Mouse (Mus musculus) bone marrow, adult 2 months (tissue): ENCODE results near the gene Spred2. TPM values are rescaled to one million over a fixed set of nuclear protein-coding genes. Genes with fewer than 3 reads are reported as not detected.

ENCODE experiments used
- H3K27ac ChIP-seq: fragments of 200-500 bp; 2 replicates; pipeline ENCODE4 v1.5.1; 2012; ENCODE audit warnings: low read depth, mild to moderate bottlenecking, control low read depth, inconsistent platforms, low read length; ENCODE audit not compliant: control insufficient read depth, poor library complexity, insufficient read depth
- H3K4me1 ChIP-seq: fragments of 200-500 bp; 2 replicates; pipeline ENCODE4 v1.6.1; 2011; ENCODE audit warnings: low read length; ENCODE audit not compliant: control insufficient read depth, insufficient read depth
- H3K4me3 ChIP-seq: fragments of 200-500 bp; replicated peaks from 2 replicates; pipeline ENCODE3; 2011; ENCODE audit warnings: mild to moderate bottlenecking, low read depth, low read length, control low read depth; ENCODE audit not compliant: control insufficient read depth
- CTCF ChIP-seq: fragments of 200-500 bp; IDR thresholded peaks from 2 replicates; pipeline ENCODE4 v1.5.1; 2011; ENCODE audit warnings: low read length, control low read depth; ENCODE audit not compliant: control insufficient read depth, insufficient read depth
- POLR2A ChIP-seq: fragments of 200-500 bp; IDR thresholded peaks from 2 replicates; pipeline ENCODE4 v1.6.1; 2011; ENCODE audit warnings: low read depth, mild to moderate bottlenecking, control low read depth, low read length, borderline replicate concordance; ENCODE audit not compliant: control insufficient read depth
- WGBS: fragments of 180-500 bp; shearing (Covaris S2); methylation state at CpG from one replicate; pipeline ENCODE4 v1.1.7; 2018; 5-methylcytosine and 5-hydroxymethylcytosine counted together
- polyA plus RNA-seq: library from polyadenylated mRNA; stranded (reverse); fragments of >200 nt; gene quantifications from 2 replicates; pipeline ENCODE4 v1.2.4, GENCODE M21; 2011; ENCODE audit warnings: low replicate concordance; ENCODE audit not compliant: missing spikeins, insufficient read depth, insufficient read length

The Spred2 gene
- polyA plus RNA-seq, 1 experiment: 7.1 TPM

- H3K4me3 ChIP-seq: no peak overlapping the region
- H3K27ac ChIP-seq: no peak overlapping the region
- TF ChIP-seq CTCF (no peak), POLR2A (no peak)
- 77% methylated on average over 4 of the region's 4 CpGs for WGBS
- H3K4me1 ChIP-seq: peaks cover 6% of the 10 kb centered on the region
These were observed 17.8 kb downstream of the Spred2 start for GRCm38 (mm10) chr11:19941978-19942377.

- 27% methylated on average over 2 of the region's 2 CpGs for WGBS
- peaks cover 3% of the 10 kb centered on the region for H3K4me1 ChIP-seq
- no peak for TF ChIP-seq POLR2A
- no peak for TF ChIP-seq CTCF
These were observed 19.6 kb downstream of the Spred2 start for GRCm38 (mm10) chr11:19943753-19944152.

GRCm38 (mm10) chr11:19944701-19945100, 20.5 kb downstream of the Spred2 start:
- TF ChIP-seq CTCF: no peak
- no peak for TF ChIP-seq POLR2A
- WGBS: 92% methylated on average over 6 of the region's 6 CpGs
- Histone ChIP-seq H3K4me1 (no peaks in the 10 kb centered on the region; the same call in 1 of the 2 replicates), H3K27ac (no peak overlapping the region), H3K4me3 (no peak overlapping the region)

More at GRCm38 (mm10) chr11:19943753-19944152, 19.6 kb downstream of the Spred2 start:
- Histone ChIP-seq H3K27ac (no peak overlapping the region), H3K4me3 (no peak overlapping the region)

GRCm38 (mm10) chr11:19946721-19947120, 22.5 kb downstream of the Spred2 start:
- H3K4me3 ChIP-seq: no peak overlapping the region
- no peak for TF ChIP-seq POLR2A
- TF ChIP-seq CTCF: no peak
- 90% methylated on average over 6 of the region's 7 CpGs for WGBS
- no peak overlapping the region for H3K27ac ChIP-seq
- no peaks in the 10 kb centered on the region for H3K4me1 ChIP-seq

- TF ChIP-seq CTCF: no peak
- TF ChIP-seq POLR2A: no peak
- Histone ChIP-seq H3K4me3 (no peak overlapping the region), H3K4me1 (no peaks in the 10 kb centered on the region), H3K27ac (no peak overlapping the region)
- 86% methylated on average over 7 of the region's 7 CpGs for WGBS
These were observed 23.5 kb downstream of the Spred2 start for GRCm38 (mm10) chr11:19947626-19948135.

GRCm38 (mm10) chr11:19949725-19950124, 25.6 kb downstream of the Spred2 start:
- 75% methylated on average over 5 of the region's 5 CpGs for WGBS
- H3K4me3 ChIP-seq: no peak overlapping the region
- no peak overlapping the region for H3K27ac ChIP-seq
- TF ChIP-seq CTCF (no peak), POLR2A (no peak)
- H3K4me1 ChIP-seq: no peaks in the 10 kb centered on the region; the same call in 1 of the 2 replicates

GRCm38 (mm10) chr11:19950169-19950568, 26.0 kb downstream of the Spred2 start:
- WGBS: 83% methylated on average over 8 of the region's 8 CpGs
- Histone ChIP-seq H3K4me3 (no peak overlapping the region), H3K27ac (no peak overlapping the region), H3K4me1 (no peaks in the 10 kb centered on the region; the same call in 1 of the 2 replicates)
- TF ChIP-seq POLR2A: no peak
- TF ChIP-seq CTCF: no peak

- Histone ChIP-seq H3K27ac (no peak overlapping the region), H3K4me3 (no peak overlapping the region), H3K4me1 (no peaks in the 10 kb centered on the region; the same call in 1 of the 2 replicates)
- TF ChIP-seq POLR2A (no peak), CTCF (no peak)
- 28% methylated on average over 8 of the region's 8 CpGs for WGBS
These were observed 28.8 kb downstream of the Spred2 start for GRCm38 (mm10) chr11:19952963-19953362.

GRCm38 (mm10) chr11:19953919-19954318, 29.7 kb downstream of the Spred2 start:
- no peak for TF ChIP-seq POLR2A
- TF ChIP-seq CTCF: no peak
- Histone ChIP-seq H3K4me1 (no peaks in the 10 kb centered on the region; the same call in 1 of the 2 replicates), H3K27ac (no peak overlapping the region), H3K4me3 (no peak overlapping the region)
- WGBS: 85% methylated on average over 7 of the region's 7 CpGs
